ENCODE assay signal across 12 mouse cellular contexts in the genomic region with DNA sequence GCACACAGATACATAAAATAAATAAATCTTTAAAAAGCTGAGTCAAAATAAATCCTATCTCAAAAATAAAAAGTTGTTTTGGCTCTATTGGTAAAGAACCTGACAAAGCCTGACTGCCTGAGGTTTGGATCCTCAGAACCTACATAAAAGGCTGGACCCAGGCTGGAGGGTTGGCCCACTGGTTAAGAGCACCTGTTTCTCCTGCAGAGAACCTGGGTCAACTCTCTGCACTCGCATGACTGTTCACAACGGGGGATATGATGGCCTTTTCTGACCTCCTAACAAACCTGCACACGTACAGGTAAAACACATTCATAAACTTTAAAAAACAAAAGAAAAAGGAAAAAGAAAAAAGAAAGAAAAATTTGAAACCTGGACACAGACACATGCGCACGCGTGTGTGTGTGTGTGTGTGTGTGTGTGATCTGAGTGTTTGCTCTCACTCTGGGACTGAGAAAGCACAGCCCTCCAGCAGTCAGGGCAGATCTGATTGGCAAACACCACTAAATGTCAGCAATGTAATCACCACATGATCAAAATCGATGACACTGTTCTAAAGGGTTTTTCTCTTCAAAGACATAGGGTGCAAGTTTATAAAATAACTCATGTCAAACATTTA. TPM values are rescaled to one million over a fixed set of nuclear protein-coding genes. Genes with fewer than 3 reads are reported as not detected.
"Had no signal": no experiment of that assay in that cellular context is flagged by ENCODE, and none has a peak within 500 bp of the region (broad histone marks: within the 10 kb centered on the region; RNA-seq: fewer than 3 reads in every experiment).

No protein-coding gene starts in this region.

RNA-seq across cellular contexts. Expression of a gene that starts 21.4 kb away (rescaled TPM):
- total RNA-seq: layer of hippocampus, adult 18-20 months; layer of hippocampus, postnatal 36 days; left cerebral cortex, postnatal 25 days; megakaryocyte-erythroid progenitor cell, adult 5-6 weeks; neutrophil, adult 5-6 weeks had no signal
- polyA plus RNA-seq: kidney, embryonic 16.5 days; limb, embryonic 11.5 days; liver, postnatal 0 days; neural tube, embryonic 12.5 days; stomach, embryonic 15.5 days; urinary bladder, adult 2 months had no signal

RNA-seq across cellular contexts. Expression of a gene that starts 34.2 kb away (rescaled TPM):
- total RNA-seq: neutrophil, adult 5-6 weeks had no signal
- polyA plus RNA-seq: liver, postnatal 0 days; midbrain, embryonic 14.5 days had no signal
